Comparison of ENCODE assay signal across 18 mouse cellular contexts in the genomic region with DNA sequence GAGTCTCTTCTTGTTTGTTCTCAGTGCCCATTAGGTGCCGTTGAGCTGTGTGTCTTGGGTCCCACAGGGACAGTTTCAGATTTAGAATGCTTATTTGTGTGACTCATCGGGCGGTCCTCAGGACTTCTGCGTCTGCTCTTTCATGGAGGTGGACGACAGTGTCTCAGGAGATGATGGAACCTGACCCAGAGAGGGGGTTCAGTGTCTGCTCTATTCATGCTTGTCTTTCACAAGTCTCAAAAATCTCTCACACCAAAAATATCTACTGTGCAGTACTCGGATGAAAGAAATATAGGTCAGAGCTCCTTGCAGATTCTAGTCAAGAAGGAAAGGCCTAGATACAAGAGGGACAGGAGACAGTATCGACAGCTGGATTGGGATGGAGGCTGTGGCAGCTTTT. TPM values are rescaled to one million over a fixed set of nuclear protein-coding genes. Genes with fewer than 3 reads are reported as not detected.
"Had no signal": no experiment of that assay in that cellular context is flagged by ENCODE, and none has a peak within 500 bp of the region (broad histone marks: within the 10 kb centered on the region; RNA-seq: fewer than 3 reads in every experiment).

No protein-coding gene starts in this region.

- H3K27ac ChIP-seq: lung, embryonic 15.5 days; macrophage; midbrain, embryonic 13.5 days; midbrain, embryonic 15.5 days; neural tube, embryonic 12.5 days had no signal

- DNase-seq: liver, postnatal 0 days; lung, adult 2 months; lung, postnatal 14 days; lung, postnatal 36 days; right cerebral cortex, postnatal 25 days; thymus, adult 18-20 months; thymus, postnatal 14 days; thymus, postnatal 36 days had no signal

- ATAC-seq: liver, postnatal 0 days; lung, postnatal 0 days; midbrain, embryonic 13.5 days; midbrain, embryonic 15.5 days had no signal

- H3K4me3 ChIP-seq: lung, embryonic 15.5 days; megakaryocyte, embryonic 14.5 days; midbrain, embryonic 13.5 days; midbrain, embryonic 15.5 days; neural tube, embryonic 12.5 days had no signal

RNA-seq across cellular contexts. Expression of gene Pde10a, which starts 42.3 kb away (rescaled TPM):
- total RNA-seq: monocyte, adult 5-6 weeks; neutrophil, adult 5-6 weeks had no signal

RNA-seq across cellular contexts. Expression of gene T, which starts 48.7 kb away (rescaled TPM):
- total RNA-seq: megakaryocyte progenitor cell, adult 5-6 weeks; monocyte, adult 5-6 weeks; neutrophil, adult 5-6 weeks had no signal
